Mouse (Mus musculus) lung, embryonic 16.5 days (tissue): Measurements from ENCODE around the gene Tent5d. TPM values are rescaled to one million over a fixed set of nuclear protein-coding genes. Genes with fewer than 3 reads are reported as not detected.

Source experiments
- ATAC-seq: fragments of 200-750 bp; cut with Nextera tagmentation; 2 replicates; pipeline ENCODE4 v1.8.0; 2017; ENCODE audit warnings: low read depth, mild to moderate bottlenecking, moderate library complexity
- H3K27ac ChIP-seq: fragments of 300-500 bp; sonication (generic); 2 replicates; pipeline ENCODE4 v1.5.1; 2014; ENCODE audit warnings: mild to moderate bottlenecking, control low read depth, low read length
- H3K27me3 ChIP-seq: fragments of 300-500 bp; sonication (generic); 2 replicates; pipeline ENCODE4 v1.6.1; 2014; ENCODE audit warnings: low read depth, low read length, mixed read lengths; ENCODE audit not compliant: control insufficient read depth, insufficient read depth
- H3K36me3 ChIP-seq: fragments of 300-500 bp; sonication (generic); 2 replicates; pipeline ENCODE4 v1.6.1; 2014; ENCODE audit warnings: low read length; ENCODE audit not compliant: control insufficient read depth, insufficient read depth
- H3K4me1 ChIP-seq: fragments of 300-500 bp; sonication (generic); replicated peaks from 2 replicates; pipeline ENCODE4 v1.6.1; 2014; ENCODE audit warnings: low read length, mixed read lengths; ENCODE audit not compliant: control insufficient read depth, insufficient read depth
- H3K4me2 ChIP-seq: fragments of 300-500 bp; sonication (generic); 2 replicates; pipeline ENCODE4 v1.6.1; 2014; ENCODE audit warnings: low read depth, low read length, control low read depth
- H3K4me3 ChIP-seq: fragments of 300-500 bp; sonication (generic); 2 replicates; pipeline ENCODE4 v1.5.1; 2014; ENCODE audit warnings: mild to moderate bottlenecking, low read length, control low read depth
- H3K9ac ChIP-seq: fragments of 300-500 bp; sonication (generic); 2 replicates; pipeline ENCODE4 v1.6.1; 2014; ENCODE audit warnings: low read length, control low read depth
- H3K9me3 ChIP-seq: fragments of 300-500 bp; sonication (generic); 2 replicates; pipeline ENCODE4 v1.6.1; 2016; ENCODE audit warnings: low read length; ENCODE audit not compliant: control insufficient read depth
- WGBS: fragments of 180-500 bp; shearing (Covaris S2); extraction: QIAGEN DNeasy Blood & Tissue Kit; methylation state at CpG from one replicate; pipeline ENCODE4 v1.1.7; 2014; 5-methylcytosine and 5-hydroxymethylcytosine counted together
- polyA plus RNA-seq: library from polyadenylated mRNA; unstranded; fragments of >200 nt; fragmentation: Nextera tagmentation; extraction: Ambion mirVana; gene quantifications from 2 replicates; pipeline ENCODE4 v1.2.1, GENCODE M21; 2015

Tent5d gene
- 0.36 TPM in 1 of 2 replicates, not detected in the other for polyA plus RNA-seq

GRCm38 (mm10) chrX:107792290-107792689, at the start of gene Tent5d:
Gene Tent5d (plus strand): TSS chrX:107792590.
- ATAC-seq: no peak
- H3K9me3 ChIP-seq: no peaks in the 10 kb centered on the region
- H3K36me3 ChIP-seq: no peaks in the 10 kb centered on the region
- 79% methylated on average over 1 of the region's 1 CpGs for WGBS
- H3K27ac ChIP-seq: no peak within 1 kb of the TSS
- H3K4me3 ChIP-seq: no peak within 1 kb of the TSS
- no peak within 1 kb of the TSS for H3K9ac ChIP-seq
- no peaks in the 10 kb centered on the region for H3K27me3 ChIP-seq
- no peak within 1 kb of the TSS for H3K4me2 ChIP-seq
- no peaks in the 10 kb centered on the region for H3K4me1 ChIP-seq

DNA sequence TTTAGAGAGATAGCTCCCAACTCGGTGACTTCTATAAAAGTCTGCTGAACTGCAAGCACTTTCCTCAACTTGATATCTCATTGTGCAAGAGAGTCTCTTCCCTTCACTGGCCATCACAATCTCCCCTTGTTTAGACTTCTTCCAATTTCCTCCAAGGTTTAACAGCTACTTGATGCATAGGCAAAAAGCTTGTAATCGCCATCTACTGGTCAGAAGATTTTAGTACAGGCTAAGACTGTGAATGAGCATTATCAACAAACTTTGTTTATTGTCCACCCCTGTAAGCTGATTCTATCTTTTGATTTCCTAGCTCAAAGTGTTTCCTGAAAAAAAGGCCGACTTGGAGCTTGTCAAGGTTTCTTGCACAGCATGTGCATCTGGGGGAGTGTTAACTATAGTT, 24.5 kb upstream of the Tent5d start:
- no peak overlapping the region for H3K4me3 ChIP-seq
- no peaks in the 10 kb centered on the region for H3K9me3 ChIP-seq
- no peak overlapping the region for H3K4me2 ChIP-seq
- ATAC-seq: no peak
- WGBS: 8% methylated on average over 3 of the region's 3 CpGs
- H3K27me3 ChIP-seq: no peaks in the 10 kb centered on the region
- H3K36me3 ChIP-seq: no peaks in the 10 kb centered on the region
- no peaks in the 10 kb centered on the region for H3K4me1 ChIP-seq
- no peak overlapping the region for H3K27ac ChIP-seq
- H3K9ac ChIP-seq: no peak overlapping the region

DNA sequence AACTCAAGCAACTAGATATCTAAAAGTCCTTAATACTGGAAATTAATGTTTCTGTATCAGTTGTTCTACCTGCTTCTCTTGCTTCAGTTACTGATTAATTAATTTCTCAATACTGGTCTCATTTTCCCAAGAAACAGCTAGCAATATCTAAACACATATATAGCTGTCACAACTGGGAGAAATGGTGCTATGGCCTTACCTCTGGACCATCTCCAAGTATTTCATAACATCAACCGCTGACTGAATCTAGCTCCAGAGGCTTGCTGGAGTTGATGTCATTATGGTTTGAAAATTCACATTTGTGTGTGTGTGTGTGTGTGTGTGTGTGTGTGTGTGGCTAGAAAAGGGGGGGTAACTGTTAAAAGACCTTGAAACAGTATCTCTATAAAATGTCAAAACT, 2.3 kb upstream of the Tent5d start:
- H3K9ac ChIP-seq: no peak overlapping the region
- H3K4me2 ChIP-seq: no peak overlapping the region
- no peaks in the 10 kb centered on the region for H3K27me3 ChIP-seq
- H3K36me3 ChIP-seq: no peaks in the 10 kb centered on the region
- no peak overlapping the region for H3K4me3 ChIP-seq
- H3K27ac ChIP-seq: no peak overlapping the region
- no peaks in the 10 kb centered on the region for H3K4me1 ChIP-seq
- 56% methylated on average over 1 of the region's 1 CpGs for WGBS
- no peaks in the 10 kb centered on the region for H3K9me3 ChIP-seq
- ATAC-seq: no peak

GRCm38 (mm10) chrX:107790750-107791493, 1.5 kb upstream of the Tent5d start:
- H3K9ac ChIP-seq: no peak overlapping the region
- no peaks in the 10 kb centered on the region for H3K36me3 ChIP-seq
- H3K9me3 ChIP-seq: no peaks in the 10 kb centered on the region
- ATAC-seq: no peak
- H3K27me3 ChIP-seq: no peaks in the 10 kb centered on the region
- H3K4me1 ChIP-seq: no peaks in the 10 kb centered on the region
- H3K4me2 ChIP-seq: no peak overlapping the region
- H3K4me3 ChIP-seq: no peak overlapping the region
- no peak overlapping the region for H3K27ac ChIP-seq
- 23% methylated on average over 8 of the region's 8 CpGs for WGBS

GRCm38 (mm10) chrX:107795785-107796184, 3.4 kb downstream of the Tent5d start:
- no peaks in the 10 kb centered on the region for H3K36me3 ChIP-seq
- WGBS: 60% methylated on average over 1 of the region's 1 CpGs
- no peak overlapping the region for H3K27ac ChIP-seq
- H3K4me3 ChIP-seq: no peak overlapping the region
- H3K4me2 ChIP-seq: no peak overlapping the region
- no peaks in the 10 kb centered on the region for H3K9me3 ChIP-seq
- no peak for ATAC-seq
- H3K27me3 ChIP-seq: no peaks in the 10 kb centered on the region
- no peak overlapping the region for H3K9ac ChIP-seq
- H3K4me1 ChIP-seq: no peaks in the 10 kb centered on the region

DNA sequence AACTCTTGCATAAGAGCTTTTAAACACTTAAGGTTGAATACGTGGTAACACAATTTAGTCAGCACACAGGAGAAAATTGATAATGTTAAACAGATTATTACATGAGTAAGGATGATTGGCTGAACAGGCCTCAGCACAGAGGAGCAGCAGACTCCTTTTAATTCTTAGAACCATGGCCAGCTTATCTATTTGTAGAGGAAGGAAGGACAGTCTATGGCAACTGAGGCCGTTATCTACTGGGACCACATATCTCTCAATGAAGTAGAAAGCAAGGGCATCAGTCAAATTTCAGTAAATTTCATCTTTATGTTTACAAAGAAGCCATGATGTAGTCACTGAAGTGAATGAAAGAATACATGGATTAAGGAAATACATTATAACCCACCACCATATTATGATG, 4.5 kb downstream of the Tent5d start:
- H3K9ac ChIP-seq: no peak overlapping the region
- H3K4me3 ChIP-seq: no peak overlapping the region
- no peaks in the 10 kb centered on the region for H3K9me3 ChIP-seq
- no peak for ATAC-seq
- H3K27ac ChIP-seq: no peak overlapping the region
- no peak overlapping the region for H3K4me2 ChIP-seq
- no peaks in the 10 kb centered on the region for H3K4me1 ChIP-seq
- H3K27me3 ChIP-seq: no peaks in the 10 kb centered on the region
- H3K36me3 ChIP-seq: no peaks in the 10 kb centered on the region
- 83% methylated on average over 2 of the region's 2 CpGs for WGBS

GRCm38 (mm10) chrX:107812120-107812519, 19.7 kb downstream of the Tent5d start:
- Histone ChIP-seq H3K9ac (no peak overlapping the region), H3K9me3 (no peaks in the 10 kb centered on the region), H3K27me3 (no peaks in the 10 kb centered on the region), H3K36me3 (no peaks in the 10 kb centered on the region), H3K27ac (no peak overlapping the region), H3K4me3 (no peak overlapping the region), H3K4me1 (no peaks in the 10 kb centered on the region), H3K4me2 (no peak overlapping the region)
- ATAC-seq: no peak

DNA sequence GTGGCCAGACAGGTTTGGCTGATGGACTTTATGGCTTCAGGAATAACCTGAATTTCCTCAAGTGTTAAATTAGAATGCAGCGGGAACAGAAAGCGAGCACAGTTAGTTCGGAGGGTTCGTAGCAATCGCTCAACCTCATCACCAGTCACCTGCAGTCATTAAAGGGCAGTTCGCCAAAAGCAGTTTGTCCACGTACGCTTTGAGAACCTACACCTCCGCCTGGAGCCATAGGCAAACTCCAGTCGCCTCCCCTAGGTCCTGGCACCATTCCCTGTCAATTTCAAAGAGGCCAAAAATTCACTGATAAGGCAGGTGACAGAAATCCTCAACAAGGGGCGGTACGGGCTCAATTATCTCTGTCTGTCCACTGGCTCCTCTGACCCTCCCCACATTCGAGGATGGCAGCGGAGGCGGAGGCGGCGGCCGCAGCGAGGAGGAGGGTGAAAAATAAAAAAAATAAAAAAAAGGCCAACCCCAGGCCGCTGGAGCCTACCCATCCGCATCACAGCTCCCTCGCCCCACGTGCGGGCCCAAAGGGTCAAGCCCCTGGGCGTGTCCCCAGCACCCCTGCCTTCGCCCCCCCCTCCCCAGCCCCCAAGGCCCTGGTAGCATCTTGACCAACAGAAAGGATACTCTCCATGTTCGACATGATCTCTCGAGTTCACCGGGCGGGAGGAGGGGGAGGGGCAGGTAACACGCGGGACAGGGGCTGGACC, 23.3 kb downstream of the Tent5d start:
- peak overlapping the region; percentile 33; the same call in 1 of the 2 replicates for H3K27ac ChIP-seq
- peak overlapping the region; percentile 65 for H3K4me3 ChIP-seq
- H3K36me3 ChIP-seq: no peaks in the 10 kb centered on the region
- H3K27me3 ChIP-seq: no peaks in the 10 kb centered on the region
- peak overlapping the region; percentile 69 for H3K9ac ChIP-seq
- H3K4me2 ChIP-seq: peak overlapping the region; percentile 57
- 19% methylated on average over 27 of the region's 32 CpGs for WGBS
- H3K4me1 ChIP-seq: no peaks in the 10 kb centered on the region
- no peaks in the 10 kb centered on the region for H3K9me3 ChIP-seq
- ATAC-seq: peak; percentile 77

GRCm38 (mm10) chrX:107816218-107816554, 23.8 kb downstream of the Tent5d start, which contains the start of gene 2610002M06Rik:
Gene 2610002M06Rik (minus strand): TSS chrX:107816334.
- Histone ChIP-seq H3K27ac (peak within 1 kb of the TSS; percentile 33; the same call in 1 of the 2 replicates), H3K4me2 (peak within 1 kb of the TSS; percentile 57), H3K4me3 (peak within 1 kb of the TSS; percentile 65), H3K36me3 (no peaks in the 10 kb centered on the region), H3K4me1 (no peaks in the 10 kb centered on the region), H3K9me3 (no peaks in the 10 kb centered on the region), H3K9ac (peak within 1 kb of the TSS; percentile 69), H3K27me3 (no peaks in the 10 kb centered on the region)
- ATAC-seq: peak; percentile 99
- 14% methylated on average over 26 of the region's 28 CpGs for WGBS
